In genomic region chr6:126164781-126165180, GRCm38 (mm10) we compare ENCODE assay signal across 8 mouse cellular contexts. TPM values are rescaled to one million over a fixed set of nuclear protein-coding genes. Genes with fewer than 3 reads are reported as not detected.
A peak's percentile ranks its signal among the peaks of the same experiment; 100 is the strongest.
DNase-seq lines count a peak whose midpoint lies in the region; ATAC-seq and TF ChIP-seq lines count a peak whose summit lies in the region.

No protein-coding gene starts in this region.

- 0 out of 2 replicates have a peak, but pooled peaks have one; percentile 20 for TF ChIP-seq EP300 in heart, adult 2 months (IDR thresholded peaks at IDR 0.05; ENCODE audit: insufficient read depth, low read depth, low read length)

- WGBS in heart, adult 2 months, result 2% methylated on average over 27 of the region's 27 CpGs
- WGBS in kidney, embryonic 16.5 days, result 1% methylated on average over 27 of the region's 27 CpGs
- WGBS in midbrain, embryonic 16.5 days, result under 1% methylated on average over 27 of the region's 27 CpGs

- H3K4me1 ChIP-seq in heart, adult 2 months (ENCODE audit: control insufficient read depth, insufficient read depth, low read length), result peaks cover 20% of the 10 kb centered on the region
- H3K4me1 ChIP-seq in kidney, embryonic 16.5 days (ENCODE audit: insufficient read depth, low read length), result peaks cover 67% of the 10 kb centered on the region
- H3K4me1 ChIP-seq in midbrain, embryonic 16.5 days (ENCODE audit: control insufficient read depth, insufficient read depth, low read length), result peaks cover 45% of the 10 kb centered on the region

- H3K9ac ChIP-seq in heart, adult 2 months (ENCODE audit: low read depth, low read length), result peak overlapping the region; percentile 73
- H3K9ac ChIP-seq in kidney, embryonic 16.5 days (replicated peaks; ENCODE audit: low read length), result peak overlapping the region; percentile 69
- no peak overlapping the region; the same call in 1 of the 2 replicates for H3K9ac ChIP-seq in midbrain, embryonic 16.5 days (ENCODE audit: low read depth, low read length)

- no peak for ATAC-seq in cerebellum, adult (ENCODE audit: insufficient number of reproducible peaks, low FRiP score, low TSS enrichment)
- ATAC-seq in kidney, embryonic 16.5 days (ENCODE audit: low FRiP score, low TSS enrichment), result peak; percentile 46; the same call in 1 of the 2 replicates
- no peak for ATAC-seq in midbrain, embryonic 16.5 days

- H3K27ac ChIP-seq in heart, adult 2 months, result peak overlapping the region; percentile 87
- H3K27ac ChIP-seq in kidney, embryonic 16.5 days (ENCODE audit: low read length), result peak overlapping the region; percentile 37; the same call in 1 of the 2 replicates
- H3K27ac ChIP-seq in midbrain, embryonic 16.5 days (ENCODE audit: low read length), result no peak overlapping the region

- no peak for TF ChIP-seq CTCF in heart, adult 2 months (IDR thresholded peaks at IDR 0.05)

- H3K79me2 ChIP-seq in heart, adult 2 months (replicated peaks; ENCODE audit: control insufficient read depth, insufficient read depth, low read length), result no peaks in the 10 kb centered on the region; the same call in 1 of the 2 replicates

- no peaks in the 10 kb centered on the region for H3K27me3 ChIP-seq in heart, adult 2 months (ENCODE audit: control insufficient read depth, insufficient read depth, low read length)
- H3K27me3 ChIP-seq in kidney, embryonic 16.5 days (ENCODE audit: insufficient read depth, low read length), result no peaks in the 10 kb centered on the region
- H3K27me3 ChIP-seq in midbrain, embryonic 16.5 days (ENCODE audit: control insufficient read depth, insufficient read depth, low read depth, low read length), result peaks cover 55% of the 10 kb centered on the region

- H3K4me3 ChIP-seq in heart, adult 2 months, result peak overlapping the region; percentile 55
- peak overlapping the region; percentile 58 for H3K4me3 ChIP-seq in kidney, embryonic 16.5 days (ENCODE audit: low read length)
- peak overlapping the region; percentile 37 for H3K4me3 ChIP-seq in midbrain, embryonic 16.5 days (ENCODE audit: low read depth, low read length)

- H3K36me3 ChIP-seq in heart, adult 2 months (ENCODE audit: control insufficient read depth, insufficient read depth, low read length), result peaks cover 13% of the 10 kb centered on the region
- H3K36me3 ChIP-seq in kidney, embryonic 16.5 days (ENCODE audit: insufficient read depth, low read length), result no peaks in the 10 kb centered on the region
- H3K36me3 ChIP-seq in midbrain, embryonic 16.5 days (ENCODE audit: control insufficient read depth, insufficient read depth, low read length), result no peaks in the 10 kb centered on the region

- DNase-seq in cerebellum, adult 11 months, result peak; percentile 55
- peak; percentile 90 to 93 for DNase-seq in cerebellum, postnatal 10 days
- DNase-seq in heart, adult 2 months, result peak; percentile 53 to 68
- DNase-seq in thymus, postnatal 0 days (ENCODE audit: low spot score), result no peak
- no peak for DNase-seq in adrenal gland, adult 8-10 months

- H3K4me2 ChIP-seq in kidney, embryonic 16.5 days (replicated peaks; ENCODE audit: low read depth, low read length), result peak overlapping the region; percentile 77
- H3K4me2 ChIP-seq in midbrain, embryonic 16.5 days (ENCODE audit: low read length), result peak overlapping the region; percentile 71

- intact Hi-C loops in heart, adult 2 months (cut with DNase I), result loop anchor here (5.0 to 10.0 kb wide), 5 partner anchors 32 to 542 kb away; no protein-coding TSS in a partner anchor

- peak; percentile 69 for TF ChIP-seq POLR2A in heart, adult 2 months (IDR thresholded peaks at IDR 0.05; ENCODE audit: insufficient read depth, low read depth, low read length)

- no peaks in the 10 kb centered on the region for H3K9me3 ChIP-seq in kidney, embryonic 16.5 days (ENCODE audit: low read length)
- H3K9me3 ChIP-seq in midbrain, embryonic 16.5 days (replicated peaks; ENCODE audit: control insufficient read depth, low read length, poor library complexity, severe bottlenecking), result no peaks in the 10 kb centered on the region

RNA-seq across cellular contexts. Expression of gene Ntf3, which starts 1.9 kb away (rescaled TPM):
- 1 to 10 TPM; 3.9 to 4.1 TPM for total RNA-seq in heart, adult 2 months (2021)
- polyA plus RNA-seq in heart, adult 2 months (2012; rRNA removed), result 4.0 and 4.2 TPM in 2 replicates
- 15.2 and 15.8 TPM in 2 replicates for polyA plus RNA-seq in kidney, embryonic 16.5 days (2015; fragmentation: Nextera tagmentation; extraction: Ambion mirVana)
- polyA plus RNA-seq in midbrain, embryonic 16.5 days (2015; fragmentation: Nextera tagmentation; extraction: Ambion mirVana), result 1.0 and 1.8 TPM in 2 replicates
- 0.20 and 0.33 TPM in 2 replicates for polyA plus RNA-seq in thymus, postnatal 0 days (2015; fragmentation: Nextera tagmentation; extraction: Ambion mirVana)
- 1 to 10 TPM; 1.3 to 4.1 (median 2.6) TPM for total RNA-seq in adrenal gland, adult 8-10 months (2022)

Comparison
In these comparisons a context has a peak if more than half of its experiments do, and no peak if none do; other contexts are left out.
1. DNase-seq: peak in cerebellum, adult 11 months (single experiment), cerebellum, postnatal 10 days (2 of 2) and heart, adult 2 months (2 of 2); none in thymus, postnatal 0 days (single experiment) and adrenal gland, adult 8-10 months (single experiment).
2. Peak in every context shown above with its lines, with median percentiles within 50 percentile points of each other: H3K4me3 ChIP-seq.